Mouse (Mus musculus) megakaryocyte progenitor cell, adult 5-6 weeks (primary cell): ENCODE results near the gene Bicd2. TPM values are rescaled to one million over a fixed set of nuclear protein-coding genes. Genes with fewer than 3 reads are reported as not detected.
"Not testable (repeated sequence)": the region's sequence is repeated elsewhere in the genome, so short reads cannot be mapped to it uniquely, and the experiment has no call there.

Experiments
- ATAC-seq: replicated peaks from 2 replicates; pipeline ENCODE4 v1.8.0; 2016; ENCODE audit warnings: mild to moderate bottlenecking, moderate TSS enrichment, inconsistent platforms; ENCODE audit not compliant: poor library complexity
- total RNA-seq, 2 experiments: library from RNA; stranded (forward) in 1 of 2; stranded (reverse) in 1 of 2; fragments of 157-497, 149-512 nt in 1 of 2; fragments of 200-1000 nt in 1 of 2; gene quantifications; 2 replicates each; pipeline versions ENCODE4 v1.2.3 to v1.2.4; 2015 to 2017

Bicd2 gene
- total RNA-seq, 2 experiments from 2014 or later = 10.9 to 17.1 TPM

DNA sequence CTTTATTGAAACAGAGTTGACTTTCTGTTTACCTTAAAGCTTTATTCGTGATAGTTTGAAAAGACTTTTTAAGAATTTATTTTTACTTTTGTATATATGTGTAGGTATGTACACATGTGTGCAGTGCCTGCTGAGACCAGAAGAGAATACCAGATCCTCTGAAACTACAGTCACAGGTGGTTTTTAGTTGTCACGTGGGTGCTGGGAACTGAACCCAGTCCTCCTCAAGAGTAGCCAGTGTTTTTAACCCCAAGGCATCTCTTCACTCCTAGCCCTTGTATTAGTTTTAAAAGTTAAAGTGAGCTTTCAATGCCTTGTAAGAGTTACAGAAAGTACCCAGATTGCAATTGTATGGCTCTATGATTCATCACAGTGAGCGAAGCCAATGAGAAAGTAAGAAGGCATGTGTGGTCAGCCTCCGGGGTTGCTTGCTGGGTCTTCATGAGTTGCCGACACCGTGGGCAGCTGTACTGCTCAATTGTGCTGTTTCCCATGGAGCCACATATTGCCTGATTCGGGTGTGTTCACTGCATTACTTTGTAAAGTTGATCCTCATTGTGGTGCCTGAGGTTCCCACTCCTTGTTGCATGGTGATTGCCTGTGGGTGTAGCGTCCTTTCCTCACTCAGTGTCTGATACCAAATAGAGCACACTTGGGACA is 16.1 kb downstream of the Bicd2 start:
- no peak for ATAC-seq

DNA sequence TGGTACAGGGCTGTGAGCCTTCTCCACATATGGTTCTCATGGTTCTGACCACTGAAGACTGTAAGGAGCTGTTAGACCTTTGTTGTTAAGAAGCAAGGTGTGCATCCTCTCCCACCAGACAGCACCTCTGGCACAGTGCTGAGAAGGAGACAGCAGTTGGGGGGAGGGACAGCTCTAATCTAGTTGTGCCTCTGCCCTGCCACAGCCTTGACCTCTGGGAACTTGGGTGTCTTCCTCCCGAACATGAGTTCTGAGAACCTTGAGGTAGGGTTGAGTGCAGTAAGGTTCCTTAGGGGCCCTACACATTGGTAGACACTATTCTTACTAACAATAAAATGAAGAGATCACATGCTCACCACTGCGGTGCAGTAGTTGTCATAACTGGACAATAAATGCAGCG is 16.8 kb downstream of the Bicd2 start:
- ATAC-seq = no peak

DNA sequence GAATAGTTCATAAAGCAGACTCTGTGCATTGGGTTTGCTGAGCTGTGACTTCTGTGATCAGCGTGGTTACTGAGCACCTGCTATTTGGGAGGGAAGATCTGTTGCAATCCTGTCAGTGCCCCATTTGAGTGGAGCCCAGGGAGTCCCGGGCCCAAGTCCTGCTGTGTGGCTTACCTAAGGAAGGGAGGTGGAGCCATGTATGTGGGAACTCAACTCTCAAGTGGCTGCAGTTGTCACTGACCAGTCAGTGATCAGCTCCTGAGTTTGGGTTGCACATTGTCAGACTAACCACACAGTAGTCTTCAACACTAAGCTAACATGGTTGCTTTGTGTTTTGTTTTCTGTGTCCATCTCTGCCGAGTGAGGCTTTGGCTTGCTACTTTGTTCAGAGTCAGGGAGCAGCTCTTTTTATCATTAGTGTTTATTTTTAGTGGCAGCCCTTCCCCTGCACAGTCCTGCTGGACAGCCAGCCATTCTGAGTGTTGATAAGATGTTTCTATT is 19.6 kb downstream of the Bicd2 start:
- peak; percentile 55 for ATAC-seq

DNA sequence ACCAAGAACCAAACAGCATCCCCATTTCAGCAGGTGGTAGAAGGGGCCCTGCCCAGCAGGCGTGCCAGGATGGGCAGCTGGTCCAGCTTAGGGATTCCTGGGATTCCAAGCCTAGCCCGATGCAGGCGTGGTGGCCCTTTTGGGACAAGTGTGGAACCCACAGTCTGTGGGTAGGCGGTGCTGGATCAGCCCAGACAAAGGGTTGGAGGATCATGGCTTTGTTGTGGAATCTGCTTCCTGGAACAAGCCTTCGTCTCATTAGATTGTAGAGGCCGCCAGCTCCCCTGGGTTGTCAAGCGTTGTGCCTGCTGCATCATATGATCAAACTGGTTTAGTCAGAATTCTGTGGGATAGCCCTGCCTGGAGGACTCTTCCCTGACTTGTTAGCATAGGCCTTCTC is 21.0 kb downstream of the Bicd2 start:
- no peak for ATAC-seq

DNA sequence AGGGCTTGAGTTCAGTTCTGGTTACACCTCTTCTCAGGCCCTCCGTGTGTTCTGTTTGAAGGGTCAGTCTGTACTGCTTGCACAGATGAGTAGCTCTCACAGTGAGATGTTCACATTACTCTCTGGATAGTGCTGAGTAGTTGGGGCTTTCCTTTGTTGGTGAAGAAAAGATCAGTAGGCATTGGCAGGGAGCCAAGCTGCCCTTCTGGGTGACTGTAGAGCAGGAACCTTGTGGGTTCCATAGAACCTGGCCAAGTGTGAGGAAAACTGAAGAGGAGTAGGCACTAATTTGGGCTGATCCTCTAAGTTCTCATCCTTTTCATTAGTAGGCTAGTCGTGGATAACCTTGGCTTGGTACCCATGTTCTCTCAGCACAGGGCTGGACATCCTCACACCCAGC is 21.4 kb downstream of the Bicd2 start:
- ATAC-seq = 0 out of 2 replicates have a peak, but pooled peaks have one; percentile 8

DNA sequence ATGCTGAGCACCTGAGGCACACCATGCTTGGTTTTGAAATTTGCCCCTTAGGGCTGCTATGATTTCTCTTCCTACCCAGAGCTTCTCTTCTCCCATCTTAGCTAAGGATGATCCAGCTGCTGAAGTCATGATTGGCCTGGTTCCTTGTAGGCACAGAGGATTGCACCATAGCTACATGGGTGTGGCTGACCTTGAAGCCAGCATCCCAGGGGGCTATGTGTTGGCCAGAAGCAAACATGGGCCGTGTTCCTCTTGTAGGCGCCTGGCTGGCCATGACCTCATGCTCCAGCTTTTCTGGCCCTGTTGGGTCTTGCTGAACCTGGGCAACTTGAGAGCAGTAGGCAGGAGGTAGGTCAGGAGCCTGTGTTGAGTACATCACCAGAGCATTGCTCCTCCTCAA is 23.3 kb downstream of the Bicd2 start:
- peak; percentile 41 for ATAC-seq

DNA sequence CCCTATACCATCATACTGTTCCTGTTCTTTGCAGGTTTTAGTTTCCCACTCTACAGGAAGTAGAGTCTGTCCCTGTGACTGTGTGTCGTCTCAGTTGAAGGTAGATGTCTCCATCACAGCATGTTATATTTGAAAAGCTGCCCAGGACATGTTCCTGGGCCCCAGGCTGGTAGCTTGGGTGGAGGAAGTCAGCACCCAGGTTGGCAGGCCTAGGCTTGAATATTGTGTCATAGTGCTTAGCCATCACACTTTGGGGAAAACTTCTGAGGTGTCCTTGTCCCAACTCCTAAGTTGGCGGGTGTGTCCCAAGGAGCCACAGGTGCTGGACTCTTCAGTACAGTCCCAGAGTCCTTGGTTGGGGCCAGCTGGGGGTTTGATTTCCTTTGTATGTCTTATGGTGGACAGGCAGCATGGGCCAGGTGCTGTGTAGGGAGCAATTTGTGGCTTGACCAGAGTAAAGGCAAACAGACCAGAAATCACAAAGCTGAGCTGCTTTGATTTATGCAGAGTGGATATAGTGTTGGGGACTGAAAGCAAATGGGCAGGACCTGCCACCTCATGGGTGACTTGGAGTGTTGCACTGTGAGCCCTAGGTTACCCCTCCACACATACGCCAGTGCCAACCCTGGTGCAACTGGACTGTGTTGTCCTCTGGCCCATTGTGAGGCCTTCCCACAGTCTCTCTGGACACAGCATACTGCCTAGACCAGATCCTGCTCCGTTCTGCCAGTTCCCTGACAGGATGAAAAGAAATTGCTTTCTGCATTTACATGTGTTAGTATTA is 26.5 kb downstream of the Bicd2 start:
- ATAC-seq = no peak

DNA sequence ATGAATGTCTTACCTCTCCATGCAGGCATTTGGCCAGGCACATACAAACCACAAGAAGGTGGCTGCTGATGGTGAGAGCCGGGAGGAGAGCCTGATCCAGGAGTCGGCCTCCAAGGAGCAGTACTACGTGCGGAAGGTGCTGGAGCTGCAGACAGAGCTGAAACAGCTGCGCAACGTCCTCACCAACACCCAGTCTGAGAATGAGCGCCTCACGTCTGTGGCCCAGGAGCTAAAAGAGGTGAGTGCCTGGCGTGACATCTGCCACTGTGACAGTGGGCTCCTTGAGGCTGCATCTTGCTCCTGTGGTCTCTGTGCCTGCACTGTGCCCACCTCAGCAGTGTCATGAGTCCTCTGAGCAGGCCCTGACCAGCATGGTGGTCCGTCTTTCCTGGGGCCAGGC is 28.0 kb downstream of the Bicd2 start:
- ATAC-seq = no peak

DNA sequence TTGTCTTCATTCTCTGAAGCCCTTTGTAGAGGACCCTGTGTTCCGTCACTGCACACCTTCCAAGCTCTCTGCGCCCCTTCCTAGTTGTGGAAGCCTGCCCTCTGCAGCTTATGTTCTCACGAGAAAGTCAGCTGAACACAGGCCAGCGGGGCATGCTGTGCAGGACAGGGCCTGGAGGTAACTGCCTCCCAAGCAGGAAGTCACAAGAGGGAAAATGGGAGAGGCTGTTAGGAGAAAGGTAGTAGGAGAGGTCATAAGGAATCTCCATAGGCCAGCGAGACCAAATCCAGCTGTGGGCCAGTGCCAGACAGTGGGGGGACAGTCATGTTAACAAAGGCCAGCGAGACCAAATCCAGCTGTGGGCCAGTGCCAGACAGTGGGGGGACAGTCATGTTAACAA is 28.8 kb downstream of the Bicd2 start:
- ATAC-seq = not testable (repeated sequence)

DNA sequence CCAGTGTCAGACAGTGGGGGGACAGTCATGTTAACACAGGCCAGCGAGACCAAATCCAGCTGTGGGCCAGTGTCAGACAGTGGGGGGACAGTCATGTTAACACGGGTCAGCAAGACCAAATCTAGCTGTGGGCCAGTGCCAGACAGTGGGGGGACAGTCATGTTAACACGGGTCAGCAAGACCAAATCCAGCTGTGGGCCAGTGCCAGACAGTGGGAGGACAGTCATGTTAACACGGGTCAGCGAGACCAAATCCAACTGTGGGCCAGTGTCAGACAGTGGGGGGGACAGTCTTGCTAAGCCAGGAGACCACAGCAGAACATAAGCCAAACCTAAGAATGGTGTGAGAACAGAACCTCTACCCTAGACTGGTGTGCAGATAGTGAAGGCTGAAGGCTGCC is 29.5 kb downstream of the Bicd2 start:
- ATAC-seq = not testable (repeated sequence)

DNA sequence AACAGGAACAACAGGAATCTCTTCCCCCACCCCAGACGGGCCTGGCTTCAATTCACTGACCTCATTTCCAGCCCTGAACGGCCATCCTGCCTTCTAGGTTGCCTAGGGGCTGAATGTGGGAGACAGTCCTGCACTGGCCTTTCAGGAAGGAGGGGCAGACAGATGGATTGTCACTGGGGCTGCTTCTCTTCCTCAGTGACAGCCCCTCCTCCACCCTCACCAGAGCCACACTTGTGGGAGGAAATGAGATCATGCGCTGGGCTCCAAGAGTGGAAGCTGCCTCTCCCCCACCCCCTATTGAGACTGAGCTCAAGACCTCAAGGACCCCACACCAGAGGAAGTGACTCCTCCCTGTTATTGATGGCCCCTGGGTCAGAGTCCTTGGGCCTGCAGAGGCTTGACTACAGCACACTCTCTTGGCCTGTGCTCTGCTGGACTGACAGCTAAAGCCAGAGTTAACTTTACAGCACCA is 30.1 kb downstream of the Bicd2 start:
- peak; percentile 88 for ATAC-seq

DNA sequence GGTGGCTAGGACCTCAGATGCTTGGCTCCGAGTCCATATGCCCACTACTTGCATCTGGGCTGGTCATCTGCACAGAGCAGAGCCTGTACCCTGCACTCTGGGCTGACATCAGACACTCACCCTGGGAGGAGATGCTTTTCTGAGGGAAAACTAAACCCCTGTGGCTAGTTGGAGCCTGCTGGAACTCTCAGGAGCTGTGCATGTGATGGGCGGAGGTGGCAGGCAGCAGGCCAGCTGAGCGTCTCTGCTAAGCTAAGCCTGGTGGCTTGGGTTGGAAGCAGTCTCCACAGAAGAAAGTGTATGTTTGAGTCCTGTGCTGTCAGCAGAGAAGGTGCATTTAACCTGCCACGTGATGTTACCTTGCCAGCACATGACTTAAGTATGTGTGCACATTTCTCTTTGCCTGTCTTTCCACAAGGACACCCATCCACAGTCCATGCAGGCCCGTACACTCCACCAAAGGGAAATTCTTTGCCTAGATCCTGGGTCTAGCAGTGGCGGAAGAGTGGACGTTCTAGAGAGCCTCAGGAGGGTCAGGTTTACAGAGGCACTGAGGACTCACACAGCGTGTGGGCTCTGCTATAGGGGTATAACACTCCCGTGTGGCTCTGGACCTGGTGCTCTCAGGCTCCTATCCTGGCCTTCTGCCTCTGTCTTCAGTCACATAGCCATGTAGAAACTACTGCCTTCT is 31.1 kb downstream of the Bicd2 start:
- ATAC-seq = no peak

DNA sequence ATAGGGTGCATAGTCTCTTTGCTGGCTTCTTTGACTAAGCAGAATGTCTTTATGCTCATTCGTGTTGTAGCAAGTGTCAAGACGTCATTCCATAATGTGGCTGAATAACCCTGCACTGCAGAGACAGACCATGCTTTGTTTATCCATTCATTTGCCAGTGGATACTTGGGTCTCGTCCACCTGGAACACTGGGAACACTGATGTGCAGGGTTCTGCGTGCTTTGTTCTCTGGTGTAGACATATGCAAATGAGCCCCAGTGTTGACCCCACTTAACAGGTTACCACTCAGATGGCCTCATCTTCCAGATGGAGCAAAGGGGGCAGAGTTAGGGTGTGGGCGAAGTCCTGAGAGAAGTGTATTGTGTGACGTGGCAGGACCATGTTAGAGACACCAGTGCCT is 32.9 kb downstream of the Bicd2 start:
- ATAC-seq = no peak

DNA sequence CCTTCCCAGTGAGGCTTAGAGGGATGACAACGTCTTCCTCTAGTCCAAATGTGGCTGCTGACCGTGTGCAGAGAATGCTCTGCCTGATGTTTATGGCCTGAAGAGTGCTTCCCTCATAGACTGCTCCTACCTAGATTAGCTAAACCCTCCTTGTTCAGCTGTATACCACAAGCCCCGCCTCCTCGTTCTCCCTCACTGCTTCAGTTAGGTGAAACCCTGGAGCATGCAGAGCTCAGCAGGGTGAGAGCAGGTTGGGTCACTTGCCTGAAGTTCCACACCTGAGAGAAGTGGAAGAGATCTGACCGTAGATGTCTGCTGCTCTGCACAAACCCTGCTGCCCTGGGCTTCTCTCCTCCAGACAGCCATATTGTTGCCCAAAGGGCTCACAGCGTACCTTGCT is 33.3 kb downstream of the Bicd2 start:
- no peak for ATAC-seq

DNA sequence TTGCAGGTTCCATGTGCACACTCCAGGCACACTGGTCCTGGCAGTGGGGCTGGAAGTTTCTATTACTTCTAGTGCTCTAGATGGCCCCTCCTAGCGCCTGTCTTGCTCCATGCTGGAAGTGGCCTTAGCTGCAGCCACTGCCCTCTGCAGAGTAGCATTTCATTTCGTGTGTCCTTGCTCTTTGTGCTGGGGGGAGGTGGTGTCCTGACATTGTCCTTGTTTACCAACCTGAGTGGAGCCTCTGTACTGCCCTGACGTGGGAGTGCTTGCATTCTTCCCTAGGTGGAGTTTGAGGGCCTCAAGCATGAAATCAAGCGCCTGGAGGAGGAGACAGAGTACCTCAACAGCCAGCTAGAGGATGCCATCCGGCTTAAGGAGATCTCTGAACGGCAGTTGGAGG is 36.2 kb downstream of the Bicd2 start:
- ATAC-seq = no peak

DNA sequence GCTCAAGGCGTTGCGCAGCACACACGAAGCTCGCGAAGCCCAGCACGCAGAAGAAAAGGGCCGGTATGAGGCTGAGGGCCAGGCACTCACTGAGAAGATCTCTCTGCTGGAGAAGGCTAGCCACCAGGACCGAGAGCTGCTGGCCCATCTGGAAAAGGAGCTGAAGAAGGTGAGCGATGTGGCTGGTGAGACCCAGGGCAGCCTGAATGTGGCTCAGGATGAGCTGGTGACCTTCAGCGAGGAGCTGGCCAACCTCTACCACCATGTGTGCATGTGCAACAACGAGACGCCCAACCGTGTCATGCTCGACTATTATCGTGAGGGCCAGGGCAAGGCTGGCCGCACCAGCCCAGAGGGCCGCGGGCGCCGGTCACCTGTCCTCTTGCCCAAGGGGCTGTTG is 37.9 kb downstream of the Bicd2 start:
- ATAC-seq = no peak

DNA sequence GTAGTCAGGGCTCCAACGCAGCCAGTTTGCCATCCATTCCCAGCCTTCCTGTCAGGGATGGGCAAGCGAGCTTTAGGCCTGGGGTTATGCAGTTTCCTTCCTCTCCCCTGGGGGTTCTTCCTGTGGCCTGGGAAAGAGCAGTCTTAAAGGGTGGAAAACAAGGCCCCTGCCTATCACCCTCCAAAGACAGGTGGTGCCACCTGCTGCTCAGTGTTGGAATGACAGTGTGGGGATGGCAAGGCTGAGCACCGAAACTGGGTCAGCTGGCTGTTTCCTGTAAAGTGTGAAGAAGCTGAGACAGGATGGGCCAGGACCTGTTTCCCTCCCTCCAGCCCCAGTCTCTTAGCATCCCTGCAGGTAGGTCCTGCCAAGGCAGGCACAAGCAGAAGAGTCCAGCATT is 39.8 kb downstream of the Bicd2 start:
- peak; percentile 95 for ATAC-seq

DNA sequence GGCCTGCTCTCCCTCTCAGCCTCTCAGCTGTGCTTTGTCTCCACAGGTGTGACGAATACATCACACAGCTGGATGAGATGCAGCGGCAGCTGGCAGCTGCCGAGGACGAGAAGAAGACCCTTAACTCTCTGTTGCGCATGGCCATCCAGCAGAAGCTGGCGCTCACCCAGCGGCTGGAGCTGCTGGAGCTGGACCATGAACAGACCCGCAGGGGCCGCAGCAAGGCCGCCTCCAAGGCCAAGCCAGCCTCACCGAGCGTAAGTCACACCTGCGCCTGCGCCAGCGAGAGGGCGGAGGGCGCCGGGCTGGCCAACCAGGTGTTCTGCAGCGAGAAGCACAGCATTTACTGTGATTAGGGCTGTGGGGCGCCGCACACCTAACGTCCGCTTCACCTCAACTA is 41.6 kb downstream of the Bicd2 start:
- ATAC-seq = no peak

DNA sequence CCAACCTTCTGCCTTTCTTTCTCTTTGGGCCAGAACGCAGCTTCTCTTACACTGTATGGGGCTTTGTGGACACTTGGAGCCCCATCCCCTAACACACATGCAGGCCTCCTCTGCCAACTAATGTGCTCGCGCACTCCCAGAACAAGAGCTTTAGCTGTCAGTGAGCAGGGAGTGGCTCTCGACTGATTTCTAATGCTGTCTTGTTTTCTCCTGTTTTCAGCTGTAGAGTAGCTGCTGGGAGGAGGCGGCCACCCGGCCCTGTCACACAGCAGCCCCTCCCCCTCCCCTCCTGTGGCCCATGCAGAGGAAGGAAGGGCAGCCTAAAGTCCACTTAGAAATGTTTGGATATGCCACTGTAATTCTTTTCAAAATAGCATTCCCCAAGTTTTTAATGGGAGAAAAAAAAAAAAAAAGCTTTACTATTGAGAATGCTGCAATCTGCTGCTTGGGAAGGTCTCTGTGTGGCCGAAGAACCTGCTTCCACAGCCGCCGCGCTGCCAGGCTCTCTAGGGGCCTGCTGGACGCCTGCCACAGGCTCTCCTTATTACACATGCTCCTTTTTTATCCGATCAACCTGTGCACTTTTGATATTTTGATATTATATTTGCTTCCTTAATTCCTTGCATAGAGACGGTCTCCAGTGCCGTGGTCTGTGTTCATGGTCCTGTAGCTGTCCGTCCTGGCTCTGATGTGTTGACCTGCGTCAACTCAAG is 43.5 kb downstream of the Bicd2 start:
- ATAC-seq = no peak

DNA sequence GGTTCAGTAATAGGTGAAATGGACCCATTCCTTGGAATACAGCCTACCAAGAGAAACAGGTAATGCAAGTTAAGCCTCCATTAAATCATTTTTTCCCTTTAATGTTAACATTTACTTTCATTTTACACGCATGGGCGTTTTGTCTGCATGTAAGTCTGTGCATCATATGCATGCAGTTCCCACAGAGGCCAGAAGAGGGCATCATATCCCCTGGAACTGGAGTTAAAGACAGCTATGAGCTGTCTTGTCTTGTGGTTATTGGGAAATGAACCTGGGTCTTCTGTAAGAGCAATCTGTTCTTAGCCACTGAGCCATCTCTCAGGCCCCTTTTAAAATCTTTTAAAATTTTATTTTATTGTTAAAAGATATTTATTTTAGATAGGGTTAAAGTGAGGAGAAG is 50.0 kb downstream of the Bicd2 start:
- peak; percentile 54 for ATAC-seq

DNA sequence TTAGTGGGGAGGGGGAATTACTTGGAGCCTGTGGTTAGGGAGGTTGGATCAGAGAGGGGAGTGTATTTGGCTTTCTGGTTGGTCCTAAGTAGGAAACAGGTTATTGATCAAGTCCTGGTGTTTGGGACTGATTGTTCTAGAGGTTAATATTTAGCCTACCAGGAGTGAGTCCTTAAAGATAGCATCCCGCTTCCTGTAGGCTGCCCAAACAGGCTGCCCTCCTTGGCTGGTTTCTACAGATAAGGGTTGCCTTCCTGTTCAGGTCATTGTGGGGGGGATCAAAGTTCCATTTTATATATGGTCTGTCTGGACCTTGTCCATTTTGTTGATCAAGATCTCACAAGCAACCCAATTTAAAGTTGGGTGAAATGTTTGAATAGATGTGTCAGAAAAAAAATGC is 52.2 kb downstream of the Bicd2 start:
- peak; percentile 71 for ATAC-seq
